Mouse (Mus musculus) midbrain, postnatal 0 days (tissue): ENCODE measurements around the gene Chsy1. TPM values are rescaled to one million over a fixed set of nuclear protein-coding genes. Genes with fewer than 3 reads are reported as not detected.
"Not testable (repeated sequence)": the region's sequence is repeated elsewhere in the genome, so short reads cannot be mapped to it uniquely, and the experiment has no call there.

Source experiments
- ATAC-seq: fragments of 200-750 bp; cut with Nextera tagmentation; 2 replicates; pipeline ENCODE4 v1.8.0; 2017; ENCODE audit warnings: moderate number of reproducible peaks, mild to moderate bottlenecking, moderate TSS enrichment, moderate library complexity; ENCODE audit not compliant: low FRiP score
- DNase-seq: peaks from one replicate; pipeline ENCODE4 v3.0.0-alpha.2; 2015; ENCODE audit warnings: low spot score
- H3K27ac ChIP-seq: fragments of 300-500 bp; sonication (generic); 2 replicates; pipeline ENCODE4 v1.5.1; 2014; ENCODE audit warnings: low read depth, mild to moderate bottlenecking, low read length, mixed read lengths
- H3K27me3 ChIP-seq: fragments of 300-500 bp; sonication (generic); 2 replicates; pipeline ENCODE4 v1.6.1; 2014; ENCODE audit warnings: low read length, control low read depth, mixed read lengths; ENCODE audit not compliant: insufficient read depth
- H3K36me3 ChIP-seq: fragments of 300-500 bp; sonication (generic); 2 replicates; pipeline ENCODE4 v1.6.1; 2014; ENCODE audit warnings: low read length, control low read depth, mixed read lengths; ENCODE audit not compliant: insufficient read depth
- H3K4me1 ChIP-seq: fragments of 300-500 bp; sonication (generic); 2 replicates; pipeline ENCODE4 v1.6.1; 2014; ENCODE audit warnings: mild to moderate bottlenecking, control low read depth, antibody characterized with exemption, low read length, mixed read lengths; ENCODE audit not compliant: insufficient read depth
- H3K4me2 ChIP-seq: fragments of 300-500 bp; sonication (generic); 2 replicates; pipeline ENCODE4 v1.6.1; 2014; ENCODE audit warnings: low read depth, mild to moderate bottlenecking, low read length, mixed read lengths; ENCODE audit not compliant: poor library complexity, severe bottlenecking
- H3K4me3 ChIP-seq: fragments of 300-500 bp; sonication (generic); 2 replicates; pipeline ENCODE4 v1.5.1; 2014; ENCODE audit warnings: low read depth, mild to moderate bottlenecking, low read length, moderate library complexity
- H3K9ac ChIP-seq: fragments of 300-500 bp; sonication (generic); replicated peaks from 2 replicates; pipeline ENCODE4 v1.6.1; 2014; ENCODE audit warnings: mild to moderate bottlenecking, low read length, moderate library complexity, mixed read lengths; ENCODE audit not compliant: poor library complexity, severe bottlenecking
- H3K9me3 ChIP-seq: fragments of 300-500 bp; sonication (generic); 2 replicates; pipeline ENCODE4 v1.6.1; 2016; ENCODE audit warnings: low read length, control low read depth
- CTCF ChIP-seq: IDR thresholded peaks from 2 replicates; pipeline ENCODE4 v1.5.1; 2016; ENCODE audit warnings: antibody characterized with exemption, mild to moderate bottlenecking
- WGBS: fragments of 180-500 bp; shearing (Covaris S2); extraction: QIAGEN DNeasy Blood & Tissue Kit; methylation state at CpG from one replicate; pipeline ENCODE4 v1.1.7; 2014; 5-methylcytosine and 5-hydroxymethylcytosine counted together
- polyA plus RNA-seq: library from polyadenylated mRNA; unstranded; fragments of >200 nt; fragmentation: Nextera tagmentation; extraction: Ambion mirVana; gene quantifications from 2 replicates; pipeline ENCODE4 v1.2.1, GENCODE M21; 2015
- total RNA-seq: library from RNA; depleted of rRNA; stranded (reverse); fragments of >200 nt; gene quantifications from 2 replicates; pipeline ENCODE4 v1.2.3, GENCODE M21; 2014

Chsy1 gene
- total and polyA plus RNA-seq, 2 experiments from 2014 or later: 7.2 to 38.9 TPM

DNA sequence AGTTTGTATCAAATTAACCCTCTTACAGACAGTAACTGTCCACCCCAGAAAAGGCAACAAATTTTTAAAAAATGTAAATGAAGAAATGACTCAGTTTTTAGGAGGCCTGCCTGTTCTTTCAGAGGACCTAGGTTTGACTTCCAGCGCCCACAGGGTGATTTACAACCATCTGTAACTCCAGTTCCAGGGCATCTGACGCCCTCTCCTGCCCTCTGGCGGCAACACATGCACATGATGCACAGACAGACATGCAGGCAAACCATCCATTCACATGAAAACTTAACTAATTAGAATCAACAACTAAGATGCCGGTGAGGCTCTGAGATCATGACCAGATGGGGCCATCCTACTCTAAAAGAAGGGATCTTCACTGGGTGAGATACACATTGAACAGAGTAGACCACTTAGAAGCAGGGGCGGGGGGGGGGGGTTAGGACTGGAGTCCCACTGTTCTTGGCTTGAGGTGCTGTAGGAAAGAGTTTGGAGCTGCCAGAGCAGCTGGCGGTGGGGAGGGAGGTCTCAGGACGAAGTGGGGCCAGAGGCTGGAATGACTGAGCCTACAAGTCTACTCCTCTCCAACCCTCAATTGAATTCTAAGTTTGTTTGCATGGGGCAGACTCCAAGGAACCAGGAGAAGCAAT lies 72.9 kb downstream of the Chsy1 start:
- Histone ChIP-seq H3K9me3 (no peaks in the 10 kb centered on the region), H3K9ac (no peak overlapping the region), H3K36me3 (no peaks in the 10 kb centered on the region), H3K4me1 (no peaks in the 10 kb centered on the region), H3K4me3 (no peak overlapping the region), H3K27ac (no peak overlapping the region), H3K27me3 (no peaks in the 10 kb centered on the region), H3K4me2 (no peak overlapping the region)
- DNase-seq: no peak
- peak; percentile 13; the same call in 1 of the 2 replicates for TF ChIP-seq CTCF
- WGBS: 89% methylated on average over 7 of the region's 7 CpGs
- ATAC-seq: no peak

DNA sequence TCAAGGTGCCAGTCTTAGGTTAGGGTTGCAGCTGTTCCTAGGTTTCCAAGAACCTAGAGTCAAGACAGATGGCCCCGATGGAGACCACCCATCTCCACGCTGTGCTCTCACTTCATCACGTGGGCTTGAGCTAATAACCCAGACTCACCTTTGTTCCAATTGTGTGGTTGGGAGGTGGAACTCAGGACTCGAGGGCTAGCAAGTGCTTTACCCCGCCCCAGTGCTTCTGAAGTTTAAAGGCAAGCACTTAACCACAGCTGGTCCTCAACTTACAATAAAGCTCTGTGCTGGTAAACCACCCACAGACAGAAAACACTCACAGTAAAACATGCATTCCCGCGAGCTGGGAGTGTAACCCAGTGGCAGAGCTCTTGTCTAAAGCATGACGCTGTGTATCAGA lies 74.1 kb downstream of the Chsy1 start:
- no peak for ATAC-seq
- no peak for TF ChIP-seq CTCF
- DNase-seq: no peak
- no peak overlapping the region for H3K4me2 ChIP-seq
- WGBS: 76% methylated on average over 8 of the region's 8 CpGs
- no peak overlapping the region for H3K4me3 ChIP-seq
- H3K9ac ChIP-seq: no peak overlapping the region
- H3K27me3 ChIP-seq: no peaks in the 10 kb centered on the region
- H3K9me3 ChIP-seq: no peaks in the 10 kb centered on the region
- H3K4me1 ChIP-seq: no peaks in the 10 kb centered on the region
- H3K27ac ChIP-seq: no peak overlapping the region
- no peaks in the 10 kb centered on the region for H3K36me3 ChIP-seq

DNA sequence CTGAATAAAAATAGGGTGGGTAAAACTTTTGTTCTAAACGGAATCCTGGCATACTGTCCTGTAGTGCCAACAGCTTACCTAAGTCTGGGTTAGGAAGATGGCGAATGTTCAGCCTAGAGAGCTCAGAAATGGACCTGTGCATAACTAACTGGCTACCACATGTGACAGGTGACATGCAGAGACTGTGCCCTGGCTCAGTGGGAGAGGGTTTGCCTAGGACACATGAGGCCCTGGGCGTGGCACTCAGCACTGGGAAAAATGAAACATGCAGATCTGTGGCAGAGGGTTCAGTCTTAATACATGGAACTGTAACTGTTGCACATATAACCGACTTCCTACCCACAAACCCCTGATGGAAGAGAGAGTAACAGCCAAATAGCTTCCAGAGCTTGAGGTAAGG lies 74.7 kb downstream of the Chsy1 start:
- Histone ChIP-seq H3K9me3 (no peaks in the 10 kb centered on the region), H3K4me1 (no peaks in the 10 kb centered on the region), H3K27me3 (no peaks in the 10 kb centered on the region), H3K9ac (no peak overlapping the region), H3K4me3 (no peak overlapping the region), H3K4me2 (no peak overlapping the region), H3K36me3 (no peaks in the 10 kb centered on the region), H3K27ac (no peak overlapping the region)
- DNase-seq: no peak
- TF ChIP-seq CTCF: no peak
- no peak for ATAC-seq
- WGBS: 89% methylated on average over 4 of the region's 4 CpGs

DNA sequence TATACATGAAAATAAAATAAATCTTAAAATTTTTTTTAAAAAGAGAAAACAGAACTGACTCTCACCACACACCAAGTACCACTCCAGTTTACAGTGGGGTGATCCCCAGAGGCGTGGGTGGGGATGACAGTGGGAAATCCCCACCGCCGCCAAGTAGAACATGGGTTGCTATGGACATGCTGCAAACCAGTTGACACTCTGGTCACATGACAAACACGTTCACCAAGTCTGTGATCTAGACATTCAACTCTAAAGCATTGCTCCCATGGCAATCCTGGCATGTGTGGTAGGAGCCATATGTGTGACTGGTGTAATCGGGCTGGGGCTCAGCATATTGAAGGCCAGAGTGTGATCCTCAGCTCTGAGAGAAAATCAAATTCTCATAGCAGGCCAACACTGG lies 76.1 kb downstream of the Chsy1 start:
- no peak for TF ChIP-seq CTCF
- Histone ChIP-seq H3K4me2 (no peak overlapping the region), H3K9me3 (no peaks in the 10 kb centered on the region), H3K4me3 (no peak overlapping the region), H3K36me3 (no peaks in the 10 kb centered on the region), H3K9ac (no peak overlapping the region), H3K4me1 (no peaks in the 10 kb centered on the region), H3K27me3 (no peaks in the 10 kb centered on the region), H3K27ac (no peak overlapping the region)
- DNase-seq (no peak), ATAC-seq (no peak)
- 90% methylated on average over 5 of the region's 5 CpGs for WGBS

DNA sequence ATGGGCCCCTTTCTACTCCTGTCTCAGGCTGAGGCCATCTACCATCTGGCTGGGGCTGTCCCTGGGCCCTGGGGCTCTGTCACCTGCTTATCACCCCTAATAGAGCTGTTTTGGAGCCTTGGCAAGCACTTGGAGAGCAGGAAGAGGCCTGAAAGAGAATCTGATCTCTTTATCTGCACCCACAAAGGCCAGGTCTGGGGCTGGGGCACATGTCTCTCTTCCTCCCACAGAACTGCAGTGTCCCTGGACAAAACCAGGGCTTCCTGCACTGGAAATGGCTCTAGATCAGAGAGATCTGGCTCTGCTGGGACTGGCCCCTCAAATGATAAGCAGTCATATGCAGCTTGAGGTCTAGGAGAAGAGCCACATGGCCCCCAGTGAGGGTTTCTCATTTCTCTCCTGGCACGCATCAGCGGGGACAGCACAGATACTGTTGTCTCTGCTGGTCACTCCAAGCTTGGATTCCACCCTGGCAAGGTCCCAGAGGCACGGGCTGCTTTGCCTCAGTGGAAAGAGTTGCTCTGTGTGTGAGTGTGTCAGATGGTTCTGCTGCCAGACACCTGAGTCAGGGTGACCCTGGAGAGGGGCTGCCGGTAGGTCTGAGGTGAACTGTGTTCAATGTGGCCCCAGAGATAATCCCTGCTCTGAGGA lies 78.4 kb downstream of the Chsy1 start:
- Histone ChIP-seq H3K4me2 (no peak overlapping the region), H3K27ac (no peak overlapping the region), H3K9ac (no peak overlapping the region), H3K27me3 (no peaks in the 10 kb centered on the region), H3K9me3 (no peaks in the 10 kb centered on the region), H3K4me3 (no peak overlapping the region), H3K4me1 (no peaks in the 10 kb centered on the region), H3K36me3 (no peaks in the 10 kb centered on the region)
- DNase-seq (no peak), ATAC-seq (no peak)
- TF ChIP-seq CTCF: no peak
- 82% methylated on average over 4 of the region's 4 CpGs for WGBS

DNA sequence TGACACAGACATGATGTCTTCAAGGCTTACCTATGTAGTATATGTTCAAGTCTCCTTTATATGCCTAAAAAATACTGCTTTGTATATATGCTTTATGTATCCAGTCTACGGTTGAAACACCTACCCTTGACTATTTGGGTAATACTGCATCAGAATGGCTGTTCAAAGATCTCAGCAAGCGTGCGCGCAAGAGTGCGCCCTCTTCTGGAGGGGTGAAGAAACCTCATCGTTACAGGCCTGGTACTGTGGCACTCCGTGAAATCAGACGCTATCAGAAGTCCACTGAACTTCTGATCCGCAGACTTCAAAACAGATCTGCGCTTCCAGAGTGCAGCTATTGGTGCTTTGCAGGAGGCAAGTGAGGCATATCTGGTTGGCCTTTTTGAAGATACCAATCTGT lies 81.1 kb downstream of the Chsy1 start:
- H3K9me3 ChIP-seq: not testable (repeated sequence)

More for the DNA sequence above, 81.1 kb downstream of the Chsy1 start:
- not testable (repeated sequence) for H3K9ac ChIP-seq, H3K4me2 ChIP-seq, DNase-seq, ATAC-seq, H3K27me3 ChIP-seq, H3K4me1 ChIP-seq, H3K27ac ChIP-seq, H3K36me3 ChIP-seq, H3K4me3 ChIP-seq
- TF ChIP-seq CTCF: peak; percentile 28
- WGBS: 92% methylated on average over 10 of the region's 10 CpGs
